Mouse (Mus musculus): Measurements from ENCODE around the gene Cish.

DNA sequence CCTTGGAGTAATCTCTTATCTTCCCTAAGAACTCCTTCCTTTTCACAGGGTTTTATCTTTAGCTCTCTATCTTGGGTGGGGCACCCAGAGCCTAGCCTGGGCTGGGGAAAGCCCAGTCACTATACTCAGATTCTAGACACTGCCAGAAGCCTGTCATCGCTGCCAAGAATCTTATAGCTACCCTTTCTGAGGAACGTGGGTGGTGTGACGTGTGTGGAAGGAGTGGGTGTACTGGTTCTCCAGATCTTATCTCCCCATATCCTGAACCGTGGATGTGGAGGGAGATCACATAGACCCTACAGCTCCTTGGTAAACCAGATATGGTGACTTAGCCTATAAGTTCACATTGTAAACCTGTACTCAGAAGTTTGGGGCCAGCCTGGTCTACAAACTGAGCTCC, 210 bp upstream of the Cish start:
- TF ChIP-seq CTCF (IDR thresholded peaks at IDR 0.05; ENCODE audit: control insufficient read depth, insufficient read depth, insufficient read length) (no peak), MYOD1 (IDR thresholded peaks at IDR 0.05; ENCODE audit: control insufficient read depth, insufficient read length, low read depth) (no peak), CEBPB (IDR thresholded peaks at IDR 0.05; ENCODE audit: low read depth) (no peak), MAX (IDR thresholded peaks at IDR 0.05) (no peak), USF1 (IDR thresholded peaks at IDR 0.05; ENCODE audit: low read depth) (no peak)
